Mouse (Mus musculus) frontal cortex, postnatal 36 days (tissue): Measurements from ENCODE around the gene Ttc12.
A peak's percentile ranks its signal among the peaks of the same experiment; 100 is the strongest.

ENCODE experiments used
- DNase-seq, 2 experiments: peaks; one replicate each; pipeline ENCODE4 v3.0.0; 2022; ENCODE audit warnings: low spot score in 2 of 2

Ttc12 gene

GRCm38 (mm10) chr9:49488912-49489895, 3.2 kb upstream of the Ttc12 start:
- DNase-seq, result peak; percentile 83 to 86

GRCm38 (mm10) chr9:49488258-49488657, 2.2 kb upstream of the Ttc12 start:
- DNase-seq, result no peak

- DNase-seq, result no peak
Observed at GRCm38 (mm10) chr9:49487657-49487943, 1.6 kb upstream of the Ttc12 start.

DNA sequence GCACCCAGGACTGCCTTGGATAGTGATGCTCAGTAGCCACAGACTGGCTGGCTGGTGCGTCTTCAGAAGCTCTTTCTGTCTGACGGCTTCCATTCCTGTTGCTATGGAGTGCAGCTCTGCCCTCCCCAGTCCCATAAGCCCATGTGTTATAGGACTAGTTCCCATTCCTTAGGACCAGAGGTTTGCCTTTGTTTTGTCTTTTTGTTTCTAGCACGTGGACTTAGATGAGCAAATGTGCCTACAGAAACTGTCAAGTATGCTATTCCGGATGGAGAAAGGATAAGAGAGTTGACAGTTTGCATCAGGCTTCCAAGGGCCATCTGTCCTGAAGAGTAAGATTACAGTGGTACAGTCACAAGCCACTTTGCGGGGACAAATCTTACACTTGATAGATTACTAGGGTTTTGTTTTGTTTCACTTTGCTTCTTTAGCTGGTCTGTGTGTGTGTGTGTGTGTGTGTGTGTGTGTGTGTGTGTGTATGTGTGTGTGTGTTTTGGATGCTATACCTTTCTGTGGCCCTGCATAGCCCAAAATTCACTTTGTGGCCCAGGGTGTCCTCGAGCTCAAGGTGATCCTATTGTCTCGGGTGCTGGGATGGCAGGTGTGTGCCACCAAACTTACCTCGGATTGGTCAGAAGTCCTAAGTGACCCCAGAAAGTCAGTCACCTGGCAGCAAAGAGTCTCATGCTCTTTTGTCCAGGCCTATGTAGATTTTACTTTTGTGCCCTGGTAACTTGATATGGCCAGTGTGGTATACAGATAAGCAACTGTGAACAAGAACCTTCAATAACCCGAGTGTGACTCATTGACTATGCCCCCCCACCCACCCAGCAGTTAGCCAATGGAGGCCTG, 1.0 kb upstream of the Ttc12 start:
- no peak for DNase-seq

GRCm38 (mm10) chr9:49485250-49485891, 654 bp downstream of the Ttc12 start:
- DNase-seq, result peak in 1 of 2 experiments; percentile 45

DNA sequence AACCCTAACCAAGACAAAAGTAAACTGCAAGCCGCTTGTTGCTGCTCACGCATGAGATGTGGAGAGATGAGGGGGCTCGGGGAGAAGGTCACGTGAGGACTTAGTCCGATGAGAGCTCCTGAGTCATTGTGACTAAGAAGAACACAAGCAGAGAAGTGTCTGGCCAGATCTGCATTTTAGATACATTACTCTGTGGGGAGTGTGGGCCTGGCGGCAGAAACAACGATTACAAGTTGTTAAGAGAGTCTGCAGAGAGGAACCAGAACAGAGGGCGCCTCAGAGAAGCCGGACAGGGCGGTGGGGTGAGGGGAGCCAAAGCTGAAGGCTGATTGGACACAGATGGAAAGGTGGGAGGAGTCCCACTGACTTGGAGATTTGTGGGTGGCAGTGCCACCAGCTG, 2.7 kb downstream of the Ttc12 start:
- DNase-seq, result peak in 1 of 2 experiments; percentile 23

- DNase-seq, result no peak
Observed at GRCm38 (mm10) chr9:49472126-49472525, 13.9 kb downstream of the Ttc12 start.

DNA sequence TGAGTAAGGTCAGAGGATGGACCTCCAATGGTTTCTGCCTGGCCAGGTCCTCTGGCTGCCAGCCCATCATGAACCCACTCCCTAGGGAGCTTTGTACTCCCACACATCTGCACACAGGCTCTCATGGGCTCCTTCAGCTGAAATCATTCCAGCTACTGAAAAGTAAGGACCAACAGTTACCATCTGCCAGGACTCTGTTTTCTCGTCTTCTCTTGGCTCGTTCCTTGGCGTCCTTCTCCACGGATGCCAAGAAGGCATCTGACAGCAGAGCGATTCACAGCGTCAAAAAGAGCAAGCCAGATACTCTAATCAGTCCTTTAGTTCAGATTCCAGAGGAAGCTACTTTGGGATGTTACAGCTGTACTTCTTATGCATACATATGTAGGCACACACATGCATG, 15.1 kb downstream of the Ttc12 start:
- no peak for DNase-seq

DNA sequence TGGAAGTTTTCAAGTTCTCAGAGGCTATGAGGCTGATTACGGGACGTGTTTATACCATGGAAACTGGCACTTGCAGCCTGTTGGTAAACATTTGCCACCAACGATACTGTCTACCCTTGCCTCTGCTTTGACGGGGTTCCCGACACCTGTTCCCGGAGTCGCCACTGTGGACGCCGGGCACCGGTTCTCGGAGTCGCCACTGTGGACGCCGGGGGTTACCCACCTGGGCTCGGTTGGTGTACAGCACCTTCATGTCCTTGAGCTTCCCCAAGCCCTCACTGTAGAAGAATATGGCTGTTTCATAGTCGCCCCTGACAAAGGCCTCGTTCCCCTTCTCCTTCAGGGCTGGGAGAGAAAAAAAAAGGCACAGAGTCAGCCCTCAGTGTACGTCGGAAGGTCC, 16.0 kb downstream of the Ttc12 start:
- no peak for DNase-seq

GRCm38 (mm10) chr9:49456136-49456535, 29.9 kb downstream of the Ttc12 start:
- no peak for DNase-seq

GRCm38 (mm10) chr9:49452396-49452795, 33.6 kb downstream of the Ttc12 start:
- DNase-seq, result no peak

DNA sequence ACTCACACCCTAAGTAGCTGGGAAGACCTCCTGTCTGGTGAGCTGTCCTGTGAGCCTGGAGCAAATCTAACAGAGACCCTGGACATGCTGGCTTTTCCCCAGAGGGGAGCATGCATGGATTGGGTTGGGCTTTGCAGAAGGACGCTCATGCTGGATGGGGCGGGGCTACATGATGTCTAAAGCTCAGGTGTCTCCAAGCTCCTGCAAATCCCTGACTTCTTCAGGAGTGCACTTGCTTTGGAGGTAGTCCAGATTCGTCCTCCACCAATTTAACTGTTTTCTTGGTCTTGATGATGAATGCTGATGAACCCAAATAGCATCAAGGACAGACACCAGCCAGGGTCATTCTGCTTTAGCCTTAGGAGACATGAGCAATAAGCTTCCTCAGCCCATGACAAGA, 35.5 kb downstream of the Ttc12 start:
- DNase-seq, result no peak

DNA sequence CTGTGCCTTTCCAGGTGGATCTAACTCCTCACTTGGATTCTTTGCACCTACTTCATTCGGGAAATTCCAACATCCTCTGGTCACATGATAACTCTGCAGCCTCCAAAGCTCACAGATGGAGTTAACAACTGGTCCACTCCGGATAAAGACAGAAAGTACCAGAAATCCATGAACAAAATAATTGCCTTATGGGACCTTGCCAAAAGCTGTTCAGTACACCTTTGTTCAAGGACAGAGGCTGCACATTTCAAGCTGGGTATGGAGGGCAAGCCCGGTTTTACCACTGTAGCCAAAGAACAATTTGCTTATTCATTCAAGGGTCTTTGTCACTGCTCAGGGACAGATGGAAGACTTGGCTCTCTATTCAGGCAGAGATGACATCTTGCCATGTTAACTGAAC, 43.4 kb downstream of the Ttc12 start:
- no peak for DNase-seq

GRCm38 (mm10) chr9:49427478-49427877, 58.5 kb downstream of the Ttc12 start:
- no peak for DNase-seq

- DNase-seq, result no peak
Observed at GRCm38 (mm10) chr9:49426921-49427320, 59.1 kb downstream of the Ttc12 start, which contains the start of gene Ankk1. Ankk1 (minus strand) TSS chr9:49427021.

- DNase-seq, result no peak
Observed at GRCm38 (mm10) chr9:49425585-49425984, 60.4 kb downstream of the Ttc12 start.

- DNase-seq, result no peak
Observed at GRCm38 (mm10) chr9:49423866-49424265, 62.2 kb downstream of the Ttc12 start.

DNA sequence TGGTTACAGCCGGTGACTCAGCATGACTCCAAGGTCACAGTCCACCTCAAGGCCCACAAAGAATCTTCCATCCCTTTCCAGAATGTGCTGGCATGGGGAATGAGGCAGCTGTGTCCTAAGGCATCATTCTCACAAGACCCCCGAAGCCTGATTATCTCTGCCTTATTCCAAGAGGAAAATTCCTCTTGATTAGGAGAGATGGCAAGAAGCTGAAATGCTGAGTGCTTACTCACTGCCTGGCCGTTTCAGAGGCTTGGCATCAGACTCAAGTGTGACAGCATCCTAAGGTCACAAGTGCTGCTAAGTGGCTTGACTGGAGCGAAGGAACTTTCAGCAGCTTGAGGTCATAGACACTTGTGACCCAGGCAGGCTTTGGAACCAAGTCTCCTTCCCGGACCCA, 75.4 kb downstream of the Ttc12 start:
- no peak for DNase-seq

DNA sequence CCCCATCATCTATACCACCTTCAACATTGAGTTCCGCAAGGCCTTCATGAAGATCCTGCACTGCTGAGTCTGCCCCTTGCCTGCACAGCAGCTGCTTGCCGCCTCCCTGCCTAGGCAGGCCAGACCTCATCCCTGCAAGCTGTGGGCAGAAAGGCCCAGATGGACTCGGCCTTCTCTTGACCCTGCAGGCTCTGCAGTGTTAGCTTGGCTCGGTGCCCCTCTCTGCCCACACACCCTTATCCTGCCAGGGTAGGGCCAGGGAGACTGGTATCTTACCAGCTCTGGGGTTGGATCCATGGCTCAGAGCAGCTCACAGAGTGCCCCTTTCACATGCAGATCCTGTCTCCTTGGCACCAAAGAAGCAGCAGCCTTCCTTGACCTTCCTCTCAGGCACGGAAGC, 79.0 kb downstream of the Ttc12 start:
- DNase-seq, result no peak

- no peak for DNase-seq
Observed at GRCm38 (mm10) chr9:49403711-49404110, 82.3 kb downstream of the Ttc12 start.

- DNase-seq, result peak in 1 of 2 experiments; percentile 35
Observed at GRCm38 (mm10) chr9:49396006-49396405, 90.0 kb downstream of the Ttc12 start.

- DNase-seq, result no peak
Observed at GRCm38 (mm10) chr9:49392242-49392641, 93.8 kb downstream of the Ttc12 start.
